Mouse (Mus musculus) lung, embryonic 14.5 days (tissue): ENCODE data around the gene Npm1. TPM values are rescaled to one million over a fixed set of nuclear protein-coding genes. Genes with fewer than 3 reads are reported as not detected.
A peak's percentile ranks its signal among the peaks of the same experiment; 100 is the strongest.

Experiments
- ATAC-seq: fragments of 200-750 bp; cut with Nextera tagmentation; 2 replicates; pipeline ENCODE4 v1.8.0; 2017; ENCODE audit warnings: mild to moderate bottlenecking, moderate TSS enrichment, moderate library complexity; ENCODE audit not compliant: insufficient read depth
- DNase-seq: peaks from one replicate; pipeline ENCODE4 v3.0.0-alpha.2; 2015
- H3K27ac ChIP-seq: fragments of 300-500 bp; sonication (generic); 2 replicates; pipeline ENCODE4 v1.5.1; 2014; ENCODE audit warnings: low read depth, mild to moderate bottlenecking, moderate library complexity
- H3K27me3 ChIP-seq: fragments of 300-500 bp; sonication (generic); 2 replicates; pipeline ENCODE4 v1.6.1; 2014; ENCODE audit warnings: low read length, control low read depth; ENCODE audit not compliant: insufficient read depth
- H3K36me3 ChIP-seq: fragments of 300-500 bp; sonication (generic); 2 replicates; pipeline ENCODE4 v1.6.1; 2014; ENCODE audit warnings: control low read depth; ENCODE audit not compliant: insufficient read depth
- H3K4me1 ChIP-seq: fragments of 300-500 bp; sonication (generic); 2 replicates; pipeline ENCODE4 v1.6.1; 2014; ENCODE audit warnings: antibody characterized with exemption, control low read depth; ENCODE audit not compliant: insufficient read depth
- H3K4me2 ChIP-seq: fragments of 300-500 bp; sonication (generic); 2 replicates; pipeline ENCODE4 v1.6.1; 2014; ENCODE audit warnings: mild to moderate bottlenecking
- H3K4me3 ChIP-seq: fragments of 300-500 bp; sonication (generic); 2 replicates; pipeline ENCODE4 v1.5.1; 2014; ENCODE audit warnings: low read depth, low read length
- H3K9ac ChIP-seq: fragments of 300-500 bp; sonication (generic); 2 replicates; pipeline ENCODE4 v1.6.1; 2014
- H3K9me3 ChIP-seq: fragments of 300-500 bp; sonication (generic); 2 replicates; pipeline ENCODE4 v1.6.1; 2016; ENCODE audit warnings: low read depth, low read length, control low read depth
- CTCF ChIP-seq: IDR thresholded peaks from 2 replicates; pipeline ENCODE4 v1.5.1; 2016; ENCODE audit warnings: antibody characterized with exemption, low read depth
- WGBS: fragments of 180-500 bp; shearing (Covaris S2); extraction: QIAGEN DNeasy Blood & Tissue Kit; methylation state at CpG from one replicate; pipeline ENCODE4 v1.1.7; 2014; 5-methylcytosine and 5-hydroxymethylcytosine counted together
- polyA plus RNA-seq: library from polyadenylated mRNA; unstranded; fragments of >200 nt; fragmentation: Nextera tagmentation; extraction: Ambion mirVana; gene quantifications from 2 replicates; pipeline ENCODE4 v1.2.1, GENCODE M21; 2014

The Npm1 gene
- polyA plus RNA-seq, 1 experiment from 2014 or later, result 1,313 TPM

GRCm38 (mm10) chr11:33201626-33202010, 38.6 kb upstream of the Npm1 start:
- no peaks in the 10 kb centered on the region; the same call in 1 of the 2 replicates for H3K4me1 ChIP-seq
- no peaks in the 10 kb centered on the region for H3K9me3 ChIP-seq
- 2% methylated on average over 19 of the region's 19 CpGs for WGBS
- H3K9ac ChIP-seq, result no peak overlapping the region
- ATAC-seq, result no peak
- H3K36me3 ChIP-seq, result no peaks in the 10 kb centered on the region
- no peak overlapping the region for H3K27ac ChIP-seq
- H3K4me2 ChIP-seq, result peak overlapping the region; percentile 54
- DNase-seq, result no peak
- peaks cover 99% of the 10 kb centered on the region for H3K27me3 ChIP-seq
- H3K4me3 ChIP-seq, result peak overlapping the region; percentile 27; the same call in 1 of the 2 replicates
- TF ChIP-seq CTCF, result no peak

DNA sequence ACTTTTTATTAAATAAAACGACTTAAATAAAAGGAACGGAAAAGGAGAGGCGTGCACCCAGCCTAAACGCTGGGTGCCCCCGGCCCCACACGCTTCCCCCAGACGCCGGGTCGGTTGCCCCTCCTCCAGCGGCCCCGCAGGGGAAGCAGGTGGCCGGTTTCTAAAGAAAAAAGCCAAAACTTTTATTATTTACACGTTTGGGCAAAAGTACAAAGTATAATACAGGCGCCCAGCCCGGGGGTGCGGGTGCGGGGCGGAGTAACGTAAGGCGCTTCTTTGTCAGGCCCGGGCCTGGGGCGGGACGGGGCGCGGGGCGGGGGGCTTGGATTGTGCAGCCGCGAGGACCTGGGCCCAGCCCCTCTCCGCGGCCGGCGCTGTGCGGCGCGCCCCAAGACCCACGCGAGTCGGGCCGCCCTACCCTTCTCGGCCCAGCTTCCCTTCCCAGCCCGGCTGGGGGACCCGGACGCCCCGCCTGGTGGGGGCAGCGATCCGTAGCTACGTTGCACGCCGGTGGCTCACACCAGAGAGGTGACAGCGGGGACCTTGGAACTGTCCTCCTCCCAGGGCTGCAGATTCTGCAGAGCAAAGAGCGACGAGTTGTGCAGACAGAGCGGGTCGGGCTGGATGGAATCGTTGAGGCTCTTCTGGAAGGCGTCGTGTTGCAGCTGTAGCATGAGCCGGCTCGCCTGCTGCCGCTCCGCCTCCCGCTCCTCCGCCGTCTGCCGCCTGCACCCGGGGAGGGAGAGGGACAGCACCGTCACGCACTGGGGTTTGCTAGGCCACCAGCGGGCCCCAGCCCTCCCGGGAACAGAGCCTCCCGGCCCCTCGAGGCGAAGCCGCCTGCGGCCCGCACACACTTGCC, 38.0 kb upstream of the Npm1 start:
- WGBS, result under 1% methylated on average over 73 of the region's 76 CpGs
- H3K27me3 ChIP-seq, result peaks cover 99% of the 10 kb centered on the region
- H3K4me1 ChIP-seq, result no peaks in the 10 kb centered on the region; the same call in 1 of the 2 replicates

GRCm38 (mm10) chr11:33199906-33200763, 37.1 kb upstream of the Npm1 start:
- H3K9me3 ChIP-seq, result no peaks in the 10 kb centered on the region
- no peaks in the 10 kb centered on the region; the same call in 1 of the 2 replicates for H3K4me1 ChIP-seq
- DNase-seq (no peak), ATAC-seq (no peak)
- WGBS, result under 1% methylated on average over 45 of the region's 45 CpGs
- TF ChIP-seq CTCF, result no peak
- H3K27ac ChIP-seq, result no peak overlapping the region
- no peaks in the 10 kb centered on the region for H3K36me3 ChIP-seq
- H3K9ac ChIP-seq, result no peak overlapping the region
- peak overlapping the region; percentile 54 for H3K4me2 ChIP-seq
- peaks cover 99% of the 10 kb centered on the region for H3K27me3 ChIP-seq
- peak overlapping the region; percentile 27 for H3K4me3 ChIP-seq

More for the DNA sequence above, 38.0 kb upstream of the Npm1 start:
- Histone ChIP-seq H3K9ac (no peak overlapping the region), H3K27ac (no peak overlapping the region), H3K9me3 (no peaks in the 10 kb centered on the region), H3K36me3 (no peaks in the 10 kb centered on the region), H3K4me2 (peak overlapping the region; percentile 54), H3K4me3 (peak overlapping the region; percentile 27)
- peak; percentile 69 for ATAC-seq
- peak; percentile 81 for DNase-seq
- no peak for TF ChIP-seq CTCF

- no peak for TF ChIP-seq CTCF
- H3K9ac ChIP-seq, result no peak overlapping the region
- H3K36me3 ChIP-seq, result no peaks in the 10 kb centered on the region
- H3K4me1 ChIP-seq, result no peaks in the 10 kb centered on the region; the same call in 1 of the 2 replicates
- no peak for DNase-seq
- WGBS, result 5% methylated on average over 15 of the region's 15 CpGs
- ATAC-seq, result no peak
- no peaks in the 10 kb centered on the region for H3K9me3 ChIP-seq
- H3K4me2 ChIP-seq, result no peak overlapping the region
- no peak overlapping the region for H3K4me3 ChIP-seq
- no peak overlapping the region for H3K27ac ChIP-seq
- peaks cover 96% of the 10 kb centered on the region for H3K27me3 ChIP-seq
These were observed 36.1 kb upstream of the Npm1 start for GRCm38 (mm10) chr11:33199117-33199514.

GRCm38 (mm10) chr11:33198351-33199116, 35.5 kb upstream of the Npm1 start:
- Histone ChIP-seq H3K9ac (no peak overlapping the region), H3K27me3 (peaks cover 96% of the 10 kb centered on the region), H3K36me3 (no peaks in the 10 kb centered on the region), H3K4me1 (no peaks in the 10 kb centered on the region; the same call in 1 of the 2 replicates), H3K4me2 (no peak overlapping the region), H3K27ac (no peak overlapping the region), H3K9me3 (no peaks in the 10 kb centered on the region), H3K4me3 (no peak overlapping the region)
- 27% methylated on average over 22 of the region's 22 CpGs for WGBS
- DNase-seq (no peak), ATAC-seq (no peak)
- no peak for TF ChIP-seq CTCF

DNA sequence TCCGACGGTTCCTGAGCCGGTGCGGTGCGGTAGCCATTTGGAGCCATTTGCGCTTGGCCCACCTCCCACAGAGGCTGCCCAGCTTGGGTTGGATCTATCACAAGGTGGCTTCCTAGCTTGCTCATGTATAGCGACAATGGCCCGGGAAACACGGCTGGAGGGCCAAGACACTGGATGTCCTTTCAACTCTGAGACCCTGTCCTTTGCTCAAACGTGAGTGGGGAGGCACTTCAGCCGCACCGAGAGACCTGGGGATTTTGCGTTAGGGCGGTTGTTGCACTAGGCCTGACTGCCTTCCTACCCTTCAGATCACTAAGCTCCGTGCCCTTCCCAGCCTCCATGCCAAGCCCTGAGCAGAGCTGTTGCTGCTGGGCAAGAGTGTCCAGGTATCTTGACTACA, 34.7 kb upstream of the Npm1 start:
- no peak for ATAC-seq
- DNase-seq, result no peak
- Histone ChIP-seq H3K27ac (no peak overlapping the region), H3K4me3 (no peak overlapping the region), H3K36me3 (no peaks in the 10 kb centered on the region), H3K4me1 (no peaks in the 10 kb centered on the region), H3K4me2 (no peak overlapping the region), H3K27me3 (peaks cover 96% of the 10 kb centered on the region), H3K9me3 (no peaks in the 10 kb centered on the region), H3K9ac (no peak overlapping the region)
- 30% methylated on average over 15 of the region's 15 CpGs for WGBS
- no peak for TF ChIP-seq CTCF
